Mouse (Mus musculus) intestine, postnatal 0 days (tissue): ENCODE data around the gene Msi2. TPM values are rescaled to one million over a fixed set of nuclear protein-coding genes. Genes with fewer than 3 reads are reported as not detected.

Source experiments
- ATAC-seq: fragments of 200-750 bp; cut with Nextera tagmentation; 2 replicates; pipeline ENCODE4 v1.8.0; 2017; ENCODE audit warnings: mild to moderate bottlenecking, moderate TSS enrichment, moderate library complexity
- H3K27ac ChIP-seq: fragments of 300-500 bp; sonication (generic); 2 replicates; pipeline ENCODE4 v1.5.1; 2014; ENCODE audit warnings: mild to moderate bottlenecking, low read depth, low read length, moderate library complexity
- H3K27me3 ChIP-seq: fragments of 300-500 bp; sonication (generic); replicated peaks from 2 replicates; pipeline ENCODE4 v1.6.1; 2014; ENCODE audit warnings: low read length, mixed read lengths; ENCODE audit not compliant: control insufficient read depth, insufficient read depth
- H3K36me3 ChIP-seq: fragments of 300-500 bp; sonication (generic); 2 replicates; pipeline ENCODE4 v1.6.1; 2014; ENCODE audit warnings: mild to moderate bottlenecking, moderate library complexity; ENCODE audit not compliant: control insufficient read depth, insufficient read depth
- H3K4me1 ChIP-seq: fragments of 300-500 bp; sonication (generic); replicated peaks from 2 replicates; pipeline ENCODE4 v1.6.1; 2014; ENCODE audit warnings: antibody characterized with exemption, low read length, mixed read lengths; ENCODE audit not compliant: control insufficient read depth, insufficient read depth
- H3K4me2 ChIP-seq: fragments of 300-500 bp; sonication (generic); replicated peaks from 2 replicates; pipeline ENCODE4 v1.6.1; 2014; ENCODE audit warnings: low read depth, mild to moderate bottlenecking, moderate library complexity
- H3K4me3 ChIP-seq: fragments of 300-500 bp; sonication (generic); 2 replicates; pipeline ENCODE4 v1.5.1; 2014; ENCODE audit warnings: low read depth, low read length
- H3K9ac ChIP-seq: fragments of 300-500 bp; sonication (generic); 2 replicates; pipeline ENCODE4 v1.6.1; 2014; ENCODE audit warnings: mild to moderate bottlenecking, low read depth, low read length
- H3K9me3 ChIP-seq: fragments of 300-500 bp; sonication (generic); 2 replicates; pipeline ENCODE4 v1.6.1; 2016; ENCODE audit warnings: mixed run types; ENCODE audit not compliant: control insufficient read depth
- CTCF ChIP-seq: sonication (generic); IDR thresholded peaks from 2 replicates; pipeline ENCODE4 v1.5.1; 2016; ENCODE audit warnings: low read depth, mild to moderate bottlenecking, control low read depth, antibody characterized with exemption, moderate library complexity
- WGBS: fragments of 180-500 bp; shearing (Covaris S2); extraction: QIAGEN DNeasy Blood & Tissue Kit; methylation state at CpG from one replicate; pipeline ENCODE4 v1.1.7; 2014; 5-methylcytosine and 5-hydroxymethylcytosine counted together
- microRNA-seq: library from miRNA; unstranded; fragments of <30 nt; microRNA quantifications from one replicate; pipeline ENCODE4, GENCODE M21; 2016
- polyA plus RNA-seq: library from polyadenylated mRNA; unstranded; fragments of >200 nt; fragmentation: Nextera tagmentation; extraction: Ambion mirVana; gene quantifications from 2 replicates; pipeline ENCODE4 v1.2.1, GENCODE M21; 2015

Msi2 gene
- polyA plus RNA-seq, 1 experiment from 2014 or later = 7.5 TPM

GRCm38 (mm10) chr11:88295298-88295697 lies 423.0 kb downstream of the Msi2 start:
- H3K4me2 ChIP-seq = no peak overlapping the region
- no peak overlapping the region for H3K27ac ChIP-seq
- no peaks in the 10 kb centered on the region for H3K4me1 ChIP-seq
- WGBS = 42% methylated on average over 5 of the region's 5 CpGs
- H3K27me3 ChIP-seq = no peaks in the 10 kb centered on the region
- no peaks in the 10 kb centered on the region for H3K36me3 ChIP-seq
- no peaks in the 10 kb centered on the region for H3K9me3 ChIP-seq
- ATAC-seq = no peak
- no peak for TF ChIP-seq CTCF
- no peak overlapping the region for H3K4me3 ChIP-seq
- H3K9ac ChIP-seq = no peak overlapping the region

- WGBS = 59% methylated on average over 17 of the region's 17 CpGs
- H3K4me1 ChIP-seq = no peaks in the 10 kb centered on the region
- ATAC-seq = no peak
- no peaks in the 10 kb centered on the region for H3K9me3 ChIP-seq
- no peak overlapping the region for H3K27ac ChIP-seq
- no peak overlapping the region for H3K4me2 ChIP-seq
- no peak overlapping the region for H3K9ac ChIP-seq
- H3K4me3 ChIP-seq = no peak overlapping the region
- H3K36me3 ChIP-seq = no peaks in the 10 kb centered on the region
- no peak for TF ChIP-seq CTCF
- H3K27me3 ChIP-seq = no peaks in the 10 kb centered on the region
Observed at GRCm38 (mm10) chr11:88294394-88294710, 424.0 kb downstream of the Msi2 start.

- Histone ChIP-seq H3K9me3 (no peaks in the 10 kb centered on the region), H3K4me3 (no peak within 1 kb of the TSS), H3K9ac (no peak within 1 kb of the TSS), H3K27me3 (no peaks in the 10 kb centered on the region), H3K36me3 (no peaks in the 10 kb centered on the region), H3K27ac (no peak within 1 kb of the TSS), H3K4me2 (no peak within 1 kb of the TSS), H3K4me1 (no peaks in the 10 kb centered on the region)
- 60% methylated on average over 20 of the region's 20 CpGs for WGBS
- no peak for ATAC-seq
- peak; percentile 37 for TF ChIP-seq CTCF
Observed at GRCm38 (mm10) chr11:88293631-88294393, 424.5 kb downstream of the Msi2 start, which contains the start of gene Ccdc182. Ccdc182 (plus strand) TSS chr11:88294058.

- WGBS = 56% methylated on average over 4 of the region's 4 CpGs
- H3K4me1 ChIP-seq = no peaks in the 10 kb centered on the region
- H3K27me3 ChIP-seq = no peaks in the 10 kb centered on the region
- no peak for ATAC-seq
- H3K27ac ChIP-seq = no peak overlapping the region
- H3K36me3 ChIP-seq = no peaks in the 10 kb centered on the region
- no peak overlapping the region for H3K4me3 ChIP-seq
- peak; percentile 69 for TF ChIP-seq CTCF
- H3K4me2 ChIP-seq = no peak overlapping the region
- H3K9ac ChIP-seq = no peak overlapping the region
- no peaks in the 10 kb centered on the region for H3K9me3 ChIP-seq
Observed at GRCm38 (mm10) chr11:88291688-88292087, 426.6 kb downstream of the Msi2 start.

- ATAC-seq = no peak
- Histone ChIP-seq H3K9ac (no peak overlapping the region), H3K4me3 (no peak overlapping the region), H3K27ac (no peak overlapping the region), H3K4me1 (no peaks in the 10 kb centered on the region), H3K4me2 (no peak overlapping the region), H3K9me3 (no peaks in the 10 kb centered on the region), H3K36me3 (no peaks in the 10 kb centered on the region), H3K27me3 (no peaks in the 10 kb centered on the region)
- no peak for TF ChIP-seq CTCF
- 64% methylated on average over 4 of the region's 4 CpGs for WGBS
Observed at GRCm38 (mm10) chr11:88291245-88291644, 427.1 kb downstream of the Msi2 start.

Small RNA genes within 50 kb of the gene (microRNA-seq; reads per million reads assigned to microRNA genes)
- gene Mir378b = 2.2 reads per million

Other genes starting within 250 kb of the Msi2 start
- 12.3 and 12.4 TPM in 2 replicates for gene Akap1, start 146.1 kb upstream of the Msi2 start, polyA plus RNA-seq
- gene Scpep1, start 237.0 kb upstream of the Msi2 start, polyA plus RNA-seq = 191 and 210 TPM in 2 replicates
- not detected in 2 replicates for gene Elobl, start 248.4 kb upstream of the Msi2 start, polyA plus RNA-seq